Mouse (Mus musculus) forebrain, postnatal 0 days (tissue): ENCODE measurements around the gene Shmt2. TPM values are rescaled to one million over a fixed set of nuclear protein-coding genes. Genes with fewer than 3 reads are reported as not detected.

ENCODE experiments used
- ATAC-seq: fragments of 200-750 bp; cut with Nextera tagmentation; 2 replicates; pipeline ENCODE4 v1.8.0; 2017; ENCODE audit warnings: mild to moderate bottlenecking, moderate library complexity
- DNase-seq: peaks from one replicate; pipeline ENCODE4 v3.0.0-alpha.2; 2015
- H3K27ac ChIP-seq: fragments of 300-500 bp; sonication (generic); 2 replicates; pipeline ENCODE4 v1.5.1; 2014; ENCODE audit warnings: low read depth, mild to moderate bottlenecking, antibody characterized with exemption, low read length, moderate library complexity, mixed read lengths
- H3K27me3 ChIP-seq: fragments of 300-500 bp; sonication (generic); 2 replicates; pipeline ENCODE4 v1.6.1; 2014; ENCODE audit warnings: mild to moderate bottlenecking, low read length, mixed read lengths; ENCODE audit not compliant: insufficient read depth
- H3K36me3 ChIP-seq: fragments of 300-500 bp; sonication (generic); 2 replicates; pipeline ENCODE4 v1.6.1; 2014; ENCODE audit warnings: mild to moderate bottlenecking, moderate library complexity; ENCODE audit not compliant: insufficient read depth
- H3K4me1 ChIP-seq: fragments of 300-500 bp; sonication (generic); 2 replicates; pipeline ENCODE4 v1.6.1; 2014; ENCODE audit warnings: antibody characterized with exemption; ENCODE audit not compliant: insufficient read depth
- H3K4me2 ChIP-seq: fragments of 300-500 bp; sonication (generic); 2 replicates; pipeline ENCODE4 v1.6.1; 2014; ENCODE audit warnings: low read depth, mild to moderate bottlenecking, moderate library complexity
- H3K4me3 ChIP-seq: fragments of 300-500 bp; sonication (generic); 2 replicates; pipeline ENCODE4 v1.5.1; 2014; ENCODE audit warnings: low read depth, low read length, mixed read lengths
- H3K9ac ChIP-seq: fragments of 300-500 bp; sonication (generic); 2 replicates; pipeline ENCODE4 v1.6.1; 2014; ENCODE audit warnings: mild to moderate bottlenecking
- H3K9me3 ChIP-seq: fragments of 300-500 bp; sonication (generic); 2 replicates; pipeline ENCODE4 v1.6.1; 2016; ENCODE audit warnings: low read length
- CTCF ChIP-seq: sonication (generic); IDR thresholded peaks from 2 replicates; pipeline ENCODE4 v1.5.1; 2016; ENCODE audit warnings: antibody characterized with exemption, control low read depth, low read depth
- WGBS: fragments of 180-500 bp; shearing (Covaris S2); extraction: QIAGEN DNeasy Blood & Tissue Kit; methylation state at CpG from one replicate; pipeline ENCODE4 v1.1.7; 2014; 5-methylcytosine and 5-hydroxymethylcytosine counted together
- polyA plus RNA-seq: library from polyadenylated mRNA; unstranded; fragments of >200 nt; fragmentation: Nextera tagmentation; extraction: Ambion mirVana; gene quantifications from 2 replicates; pipeline ENCODE4 v1.2.1, GENCODE M21; 2015
- total RNA-seq: library from RNA; depleted of rRNA; stranded (reverse); fragments of >200 nt; gene quantifications from 2 replicates; pipeline ENCODE4 v1.2.3, GENCODE M21; 2014

Gene Shmt2
- total and polyA plus RNA-seq, 2 experiments from 2014 or later = 39.9 to 43.8 TPM

DNA sequence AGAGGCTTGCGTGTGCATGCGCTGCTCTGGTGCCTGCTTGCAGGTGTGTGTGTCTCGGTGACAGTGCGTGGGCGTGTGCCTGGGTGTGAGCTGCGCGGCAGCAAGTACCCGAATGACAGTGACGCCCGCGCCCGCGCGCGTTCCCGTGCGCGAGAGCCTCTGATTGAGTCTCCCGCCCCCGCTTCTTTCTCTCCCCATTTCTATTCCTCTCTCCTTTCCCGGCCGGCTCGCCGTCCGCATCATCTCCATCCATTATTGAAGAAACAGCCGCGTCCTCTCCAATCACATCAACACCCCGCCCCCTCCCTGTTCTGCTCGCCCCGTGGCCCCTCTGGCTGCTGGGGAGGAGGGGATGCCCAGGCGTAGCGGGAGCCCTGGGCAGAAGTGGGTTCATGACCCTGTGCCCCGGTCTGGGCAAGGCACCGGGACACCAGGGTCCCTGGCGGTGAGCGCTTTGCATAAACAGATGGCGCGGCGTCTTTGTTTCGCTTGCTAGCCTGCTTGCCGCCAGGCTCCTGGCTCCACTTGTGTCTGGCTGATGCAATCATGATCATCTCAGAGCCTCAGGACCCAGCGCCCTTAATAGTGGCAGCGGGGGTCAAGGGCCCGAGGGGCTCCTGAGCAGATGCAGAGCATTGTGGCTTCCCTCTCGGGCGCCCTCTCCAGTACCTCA, 10.5 kb downstream of the Shmt2 start:
- Histone ChIP-seq H3K4me2 (peak overlapping the region; percentile 83), H3K4me1 (peaks cover 38% of the 10 kb centered on the region)

GRCm38 (mm10) chr10:127510895-127511617, 11.2 kb downstream of the Shmt2 start:
- ATAC-seq (no peak), DNase-seq (peak; percentile 64)
- TF ChIP-seq CTCF = no peak
- no peaks in the 10 kb centered on the region for H3K36me3 ChIP-seq
- H3K9me3 ChIP-seq = no peaks in the 10 kb centered on the region
- H3K27me3 ChIP-seq = 0 out of 2 replicates have a peak, but pooled peaks cover 7% of the 10 kb centered on the region
- peak overlapping the region; percentile 83 for H3K4me2 ChIP-seq
- peak overlapping the region; percentile 41 for H3K4me3 ChIP-seq
- 8% methylated on average over 11 of the region's 11 CpGs for WGBS
- peak overlapping the region; percentile 68 for H3K9ac ChIP-seq
- peaks cover 38% of the 10 kb centered on the region for H3K4me1 ChIP-seq
- H3K27ac ChIP-seq = peak overlapping the region; percentile 92

More for the DNA sequence above, 10.5 kb downstream of the Shmt2 start:
- H3K27me3 ChIP-seq = 0 out of 2 replicates have a peak, but pooled peaks cover 10% of the 10 kb centered on the region
- peak overlapping the region; percentile 68 for H3K9ac ChIP-seq
- H3K36me3 ChIP-seq = no peaks in the 10 kb centered on the region
- TF ChIP-seq CTCF = peak; percentile 61
- peak; percentile 93 for DNase-seq
- H3K9me3 ChIP-seq = no peaks in the 10 kb centered on the region
- peak; percentile 42 for ATAC-seq
- WGBS = 2% methylated on average over 45 of the region's 46 CpGs
- peak overlapping the region; percentile 92 for H3K27ac ChIP-seq
- H3K4me3 ChIP-seq = peak overlapping the region; percentile 41

GRCm38 (mm10) chr10:127509837-127510701, 12.2 kb downstream of the Shmt2 start:
- Histone ChIP-seq H3K27ac (peak overlapping the region; percentile 92), H3K4me2 (peak overlapping the region; percentile 83), H3K36me3 (no peaks in the 10 kb centered on the region), H3K9me3 (no peaks in the 10 kb centered on the region), H3K4me1 (peaks cover 38% of the 10 kb centered on the region), H3K4me3 (peak overlapping the region; percentile 43), H3K27me3 (0 out of 2 replicates have a peak, but pooled peaks cover 5% of the 10 kb centered on the region), H3K9ac (peak overlapping the region; percentile 59)
- ATAC-seq (no peak), DNase-seq (peak; percentile 70)
- WGBS = 8% methylated on average over 17 of the region's 17 CpGs
- TF ChIP-seq CTCF = no peak

GRCm38 (mm10) chr10:127509051-127509836, 13.0 kb downstream of the Shmt2 start:
- Histone ChIP-seq H3K4me3 (peak overlapping the region; percentile 43), H3K4me2 (peak overlapping the region; percentile 83), H3K27me3 (no peaks in the 10 kb centered on the region), H3K9ac (peak overlapping the region; percentile 59), H3K4me1 (peaks cover 38% of the 10 kb centered on the region), H3K9me3 (no peaks in the 10 kb centered on the region), H3K36me3 (no peaks in the 10 kb centered on the region; the same call in 1 of the 2 replicates), H3K27ac (peak overlapping the region; percentile 92)
- ATAC-seq (peak; percentile 65), DNase-seq (peak; percentile 95)
- peak; percentile 96 for TF ChIP-seq CTCF
- under 1% methylated on average over 35 of the region's 35 CpGs for WGBS

DNA sequence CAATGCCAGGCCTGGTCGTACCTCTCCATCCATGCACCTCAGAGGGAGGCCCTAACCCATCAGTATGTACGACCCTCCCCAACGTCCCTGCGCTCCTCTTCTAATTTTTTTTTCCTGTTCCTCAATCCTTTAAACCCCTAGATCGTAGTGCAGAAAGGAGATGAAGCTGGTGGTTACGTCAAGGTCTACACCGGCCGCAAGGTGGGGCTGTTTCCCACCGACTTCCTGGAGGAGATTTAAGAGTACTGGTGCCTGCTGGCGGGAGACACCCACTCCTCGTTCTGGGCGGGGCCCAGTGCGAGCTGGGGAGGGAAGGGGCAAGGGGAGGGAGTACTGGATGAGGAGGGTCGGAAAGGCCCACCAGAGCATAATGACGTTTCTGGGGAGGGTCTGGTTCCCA, 14.0 kb downstream of the Shmt2 start:
- H3K4me1 ChIP-seq = peaks cover 30% of the 10 kb centered on the region

More for the DNA sequence above, 14.0 kb downstream of the Shmt2 start:
- WGBS = 4% methylated on average over 15 of the region's 15 CpGs
- Histone ChIP-seq H3K27ac (no peak overlapping the region), H3K4me2 (peak overlapping the region; percentile 83), H3K27me3 (no peaks in the 10 kb centered on the region), H3K4me3 (no peak overlapping the region), H3K9ac (no peak overlapping the region), H3K36me3 (peaks cover 3% of the 10 kb centered on the region), H3K9me3 (no peaks in the 10 kb centered on the region)
- peak; percentile 79 for TF ChIP-seq CTCF
- ATAC-seq (no peak), DNase-seq (peak; percentile 81)
